12 mouse cellular contexts compared by ENCODE assay signal in genomic region chr14:103777386-103777785, GRCm38 (mm10).
DNase-seq lines count a peak whose midpoint lies in the region; ATAC-seq and TF ChIP-seq lines count a peak whose summit lies in the region.
"Had no signal": no experiment of that assay in that cellular context is flagged by ENCODE, and none has a peak within 500 bp of the region (broad histone marks: within the 10 kb centered on the region; RNA-seq: fewer than 3 reads in every experiment).

No protein-coding gene starts in this region.

- H3K36me3 ChIP-seq in neural tube, embryonic 11.5 days (ENCODE audit: control insufficient read depth, insufficient read depth, low read length) = no peaks in the 10 kb centered on the region
- H3K36me3 ChIP-seq in hindbrain, embryonic 11.5 days (ENCODE audit: control insufficient read depth, insufficient read depth, low read length) = no peaks in the 10 kb centered on the region
- no peaks in the 10 kb centered on the region for H3K36me3 ChIP-seq in midbrain, embryonic 15.5 days (replicated peaks)
- no peaks in the 10 kb centered on the region for H3K36me3 ChIP-seq in liver, postnatal 0 days (replicated peaks; ENCODE audit: insufficient read depth, low read length)
- no peaks in the 10 kb centered on the region for H3K36me3 ChIP-seq in liver, embryonic 12.5 days

- peaks cover 8% of the 10 kb centered on the region; the same call in 1 of the 2 replicates for H3K4me1 ChIP-seq in neural tube, embryonic 11.5 days (ENCODE audit: control insufficient read depth, insufficient read depth, low read length)
- 0 out of 2 replicates have a peak, but pooled peaks cover 3% of the 10 kb centered on the region for H3K4me1 ChIP-seq in hindbrain, embryonic 11.5 days (replicated peaks; ENCODE audit: control insufficient read depth, insufficient read depth, low read length)
- peaks cover 18% of the 10 kb centered on the region for H3K4me1 ChIP-seq in midbrain, embryonic 15.5 days
- H3K4me1 ChIP-seq in liver, postnatal 0 days (ENCODE audit: insufficient read depth) = peaks cover 2% of the 10 kb centered on the region; the same call in 1 of the 2 replicates
- no peaks in the 10 kb centered on the region for H3K4me1 ChIP-seq in liver, embryonic 12.5 days

- no peak for TF ChIP-seq CTCF in liver, postnatal 0 days (IDR thresholded peaks at IDR 0.05; ENCODE audit: low read depth)

- no peak overlapping the region for H3K4me2 ChIP-seq in neural tube, embryonic 11.5 days (ENCODE audit: low read depth)
- H3K4me2 ChIP-seq in hindbrain, embryonic 11.5 days (replicated peaks; ENCODE audit: low read depth, low read length) = no peak overlapping the region
- no peak overlapping the region; the same call in 1 of the 2 replicates for H3K4me2 ChIP-seq in midbrain, embryonic 15.5 days
- no peak overlapping the region for H3K4me2 ChIP-seq in liver, postnatal 0 days (ENCODE audit: low read depth, low read length)
- H3K4me2 ChIP-seq in liver, embryonic 12.5 days = no peak overlapping the region

- WGBS in neural tube, embryonic 11.5 days = 36% methylated on average over 4 of the region's 4 CpGs
- 36% methylated on average over 4 of the region's 4 CpGs for WGBS in hindbrain, embryonic 11.5 days
- WGBS in midbrain, embryonic 15.5 days = 27% methylated on average over 4 of the region's 4 CpGs
- 46% methylated on average over 4 of the region's 4 CpGs for WGBS in liver, postnatal 0 days (ENCODE audit: insufficient replicate concordance)
- 38% methylated on average over 4 of the region's 4 CpGs for WGBS in liver, embryonic 12.5 days (ENCODE audit: insufficient replicate concordance)

- no peak for ATAC-seq in neural tube, embryonic 11.5 days (ENCODE audit: insufficient read depth, low FRiP score, low TSS enrichment)
- no peak for ATAC-seq in hindbrain, embryonic 11.5 days (ENCODE audit: low FRiP score)
- ATAC-seq in midbrain, embryonic 15.5 days (replicated peaks) = no peak
- ATAC-seq in liver, postnatal 0 days = no peak
- no peak for ATAC-seq in liver, embryonic 12.5 days
- ATAC-seq: CD4-positive, CD25-positive, alpha-beta regulatory T cell, adult 4 months had no signal

- no peaks in the 10 kb centered on the region for H3K27me3 ChIP-seq in neural tube, embryonic 11.5 days (ENCODE audit: control insufficient read depth, insufficient read depth, low read length)
- H3K27me3 ChIP-seq in hindbrain, embryonic 11.5 days (ENCODE audit: control insufficient read depth, insufficient read depth, low read length) = no peaks in the 10 kb centered on the region
- no peaks in the 10 kb centered on the region for H3K27me3 ChIP-seq in midbrain, embryonic 15.5 days (replicated peaks)
- no peaks in the 10 kb centered on the region for H3K27me3 ChIP-seq in liver, postnatal 0 days (ENCODE audit: insufficient read depth, low read length)
- H3K27me3 ChIP-seq in liver, embryonic 12.5 days (replicated peaks) = no peaks in the 10 kb centered on the region

- no peak for DNase-seq in neural tube, embryonic 11.5 days (ENCODE audit: low spot score)
- no peak for DNase-seq in neural tube, embryonic 10.5 days (ENCODE audit: extremely low spot score, low spot score)
- peak; percentile 35 for DNase-seq in hindbrain, embryonic 11.5 days (ENCODE audit: low spot score)
- no peak for DNase-seq in liver, postnatal 0 days
- no peak for DNase-seq in cerebellum, adult 8-10 months
- DNase-seq in adipocyte (ENCODE audit: low spot score) = no peak
- DNase-seq: adrenal gland, postnatal 36 days; liver; thymus, postnatal 25 days had no signal

- peak overlapping the region; percentile 90 for H3K27ac ChIP-seq in neural tube, embryonic 11.5 days (ENCODE audit: low read depth, low read length)
- peak overlapping the region; percentile 86 for H3K27ac ChIP-seq in hindbrain, embryonic 11.5 days (ENCODE audit: low read depth, low read length)
- peak overlapping the region; percentile 68 for H3K27ac ChIP-seq in midbrain, embryonic 15.5 days
- H3K27ac ChIP-seq in liver, postnatal 0 days (ENCODE audit: low read depth) = no peak overlapping the region; the same call in 1 of the 2 replicates
- no peak overlapping the region for H3K27ac ChIP-seq in liver, embryonic 12.5 days

- 0 out of 2 replicates have a peak overlapping the region, but pooled peaks have one; percentile 48 for H3K9ac ChIP-seq in neural tube, embryonic 11.5 days (ENCODE audit: low read length)
- H3K9ac ChIP-seq in hindbrain, embryonic 11.5 days (ENCODE audit: low read depth, low read length) = no peak overlapping the region
- H3K9ac ChIP-seq in midbrain, embryonic 15.5 days = no peak overlapping the region
- no peak overlapping the region for H3K9ac ChIP-seq in liver, postnatal 0 days (replicated peaks)
- no peak overlapping the region for H3K9ac ChIP-seq in liver, embryonic 12.5 days

- H3K9me3 ChIP-seq in neural tube, embryonic 11.5 days (ENCODE audit: control insufficient read depth, low read length) = no peaks in the 10 kb centered on the region
- H3K9me3 ChIP-seq in hindbrain, embryonic 11.5 days (ENCODE audit: control insufficient read depth, low read length) = no peaks in the 10 kb centered on the region
- no peaks in the 10 kb centered on the region for H3K9me3 ChIP-seq in midbrain, embryonic 15.5 days
- H3K9me3 ChIP-seq in liver, postnatal 0 days (ENCODE audit: low read length) = no peaks in the 10 kb centered on the region
- no peaks in the 10 kb centered on the region for H3K9me3 ChIP-seq in liver, embryonic 12.5 days (replicated peaks)

- no peak overlapping the region for H3K4me3 ChIP-seq in neural tube, embryonic 11.5 days (ENCODE audit: low read depth, low read length)
- no peak overlapping the region for H3K4me3 ChIP-seq in hindbrain, embryonic 11.5 days (ENCODE audit: low read depth, low read length)
- no peak overlapping the region for H3K4me3 ChIP-seq in midbrain, embryonic 15.5 days
- no peak overlapping the region for H3K4me3 ChIP-seq in liver, postnatal 0 days (ENCODE audit: low read depth, low read length)
- no peak overlapping the region for H3K4me3 ChIP-seq in liver, embryonic 12.5 days

- TF ChIP-seq EP300 in liver, postnatal 0 days (IDR thresholded peaks at IDR 0.05; ENCODE audit: low read depth) = no peak

Comparison
In these comparisons a context has a peak if more than half of its experiments do, and no peak if none do; other contexts are left out.
1. H3K27ac ChIP-seq: peak in neural tube, embryonic 11.5 days (single experiment), hindbrain, embryonic 11.5 days (single experiment) and midbrain, embryonic 15.5 days (single experiment); none in liver, postnatal 0 days (single experiment) and liver, embryonic 12.5 days (single experiment).